Mouse (Mus musculus) spleen, adult 2 months (tissue): Measurements from ENCODE around the gene Zbtb2.

Source experiments
- CTCF ChIP-seq: fragments of 200-500 bp; IDR thresholded peaks from 2 replicates; pipeline ENCODE4 v1.5.1; 2011; ENCODE audit warnings: mild to moderate bottlenecking, inconsistent platforms; ENCODE audit not compliant: insufficient read depth, insufficient read length, insufficient replicate concordance; ENCODE audit errors: extremely low read depth
- POLR2A ChIP-seq: fragments of 200-500 bp; IDR thresholded peaks from 2 replicates; pipeline ENCODE4 v1.6.1; 2011; ENCODE audit warnings: low read depth, low read length, inconsistent platforms

- no peak for TF ChIP-seq CTCF
- no peak for TF ChIP-seq POLR2A
Observed at GRCm38 (mm10) chr10:4354371-4355260, 33.3 kb downstream of the Zbtb2 start.
